Mouse (Mus musculus): ENCODE measurements at regions not wholly inside any gene's neighbourhood (a gene's known extent, or its start where the extent isn't known, plus 50 kb on each side); places are given as distances from the start of the nearest gene placed in this dataset.

- Histone ChIP-seq H3K9me3 (ENCODE audit: control insufficient read depth, low read length) (no peaks in the 10 kb centered on the region), H3K9ac (ENCODE audit: low read depth, low read length, severe bottlenecking) (no peak overlapping the region), H3K4me3 (replicated peaks; ENCODE audit: low read length) (no peak overlapping the region), H3K27ac (replicated peaks; ENCODE audit: low read depth, low read length) (no peak overlapping the region), H3K4me2 (replicated peaks; ENCODE audit: low read depth, low read length, severe bottlenecking) (no peak overlapping the region), H3K4me1 (ENCODE audit: control insufficient read depth, insufficient read depth, low read length) (no peaks in the 10 kb centered on the region), H3K36me3 (ENCODE audit: control insufficient read depth, insufficient read depth, low read length) (no peaks in the 10 kb centered on the region), H3K27me3 (ENCODE audit: control insufficient read depth, insufficient read depth, low read length) (no peaks in the 10 kb centered on the region)
- ATAC-seq (ENCODE audit: low FRiP score, low read depth): no peak
- no peak for DNase-seq (ENCODE audit: low spot score)
- 56% methylated on average over 1 of the region's 1 CpGs for WGBS
- no peak for TF ChIP-seq POLR2A (IDR thresholded peaks at IDR 0.05; ENCODE audit: borderline replicate concordance, extremely low read depth, insufficient read depth, insufficient read length)
These were observed 626.9 kb downstream of the Zfp619 start for GRCm38 (mm10) chr7:40144431-40144830.

DNA sequence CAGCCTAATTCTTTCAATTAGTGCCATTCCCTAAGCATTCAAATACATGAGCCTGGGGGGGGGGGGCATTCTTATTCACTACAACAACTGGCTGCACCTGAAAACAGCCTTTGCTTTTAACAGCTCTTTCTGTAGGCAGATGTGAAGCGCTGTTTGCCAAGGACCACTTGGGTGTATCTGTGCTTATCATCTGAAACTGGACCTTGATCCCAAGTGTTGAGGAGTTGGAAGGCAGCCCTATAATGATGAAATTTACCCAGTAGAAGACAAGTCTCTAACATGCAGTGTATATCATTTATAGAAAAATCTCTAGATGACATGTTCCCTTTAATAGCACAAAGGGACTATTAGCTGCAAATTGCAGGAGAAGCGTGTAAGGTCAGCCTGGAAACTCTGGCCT, 660.0 kb downstream of the Zfp619 start:
- no peaks in the 10 kb centered on the region for H3K4me1 ChIP-seq (ENCODE audit: control insufficient read depth, insufficient read depth, low read length)
- no peak for ATAC-seq (ENCODE audit: low FRiP score, low read depth)

DNA sequence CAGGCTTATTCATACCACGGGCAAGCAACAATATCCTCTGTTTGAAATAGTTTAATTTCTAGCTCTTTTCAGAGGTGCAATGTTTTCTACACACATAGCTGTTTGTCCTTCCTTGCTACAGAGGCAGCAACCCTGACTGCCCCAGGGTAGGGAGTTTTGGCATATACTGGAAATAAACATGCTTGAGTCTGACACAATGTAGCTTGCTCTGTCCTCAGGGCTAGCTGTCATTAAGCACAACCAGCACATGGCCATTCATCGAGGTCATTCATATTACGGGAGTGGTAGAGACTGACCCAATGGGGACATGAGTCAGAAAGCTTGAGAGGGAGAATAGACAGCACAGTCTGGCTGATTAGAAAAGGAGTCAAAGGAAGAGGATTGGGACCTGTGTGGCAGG, 677.8 kb downstream of the Zfp619 start:
- ATAC-seq (ENCODE audit: low FRiP score, low read depth) (no peak), DNase-seq (ENCODE audit: low spot score) (no peak)
- no peak for TF ChIP-seq POLR2A (IDR thresholded peaks at IDR 0.05; ENCODE audit: borderline replicate concordance, extremely low read depth, insufficient read depth, insufficient read length)
- Histone ChIP-seq H3K4me1 (ENCODE audit: control insufficient read depth, insufficient read depth, low read length) (no peaks in the 10 kb centered on the region), H3K27ac (replicated peaks; ENCODE audit: low read depth, low read length) (no peak overlapping the region), H3K4me3 (replicated peaks; ENCODE audit: low read length) (no peak overlapping the region), H3K36me3 (ENCODE audit: control insufficient read depth, insufficient read depth, low read length) (no peaks in the 10 kb centered on the region), H3K27me3 (ENCODE audit: control insufficient read depth, insufficient read depth, low read length) (no peaks in the 10 kb centered on the region), H3K4me2 (replicated peaks; ENCODE audit: low read depth, low read length, severe bottlenecking) (no peak overlapping the region), H3K9me3 (ENCODE audit: control insufficient read depth, low read length) (no peaks in the 10 kb centered on the region), H3K9ac (ENCODE audit: low read depth, low read length, severe bottlenecking) (no peak overlapping the region)
- 82% methylated on average over 3 of the region's 3 CpGs for WGBS

More for the DNA sequence above, 660.0 kb downstream of the Zfp619 start:
- Histone ChIP-seq H3K9ac (ENCODE audit: low read depth, low read length, severe bottlenecking) (no peak overlapping the region), H3K9me3 (ENCODE audit: control insufficient read depth, low read length) (no peaks in the 10 kb centered on the region), H3K36me3 (ENCODE audit: control insufficient read depth, insufficient read depth, low read length) (no peaks in the 10 kb centered on the region), H3K4me3 (replicated peaks; ENCODE audit: low read length) (no peak overlapping the region), H3K27ac (replicated peaks; ENCODE audit: low read depth, low read length) (no peak overlapping the region), H3K27me3 (ENCODE audit: control insufficient read depth, insufficient read depth, low read length) (no peaks in the 10 kb centered on the region), H3K4me2 (replicated peaks; ENCODE audit: low read depth, low read length, severe bottlenecking) (no peak overlapping the region)
- TF ChIP-seq POLR2A (IDR thresholded peaks at IDR 0.05; ENCODE audit: borderline replicate concordance, extremely low read depth, insufficient read depth, insufficient read length): no peak
- no peak for DNase-seq (ENCODE audit: low spot score)
- WGBS: 83% methylated on average over 2 of the region's 2 CpGs

DNA sequence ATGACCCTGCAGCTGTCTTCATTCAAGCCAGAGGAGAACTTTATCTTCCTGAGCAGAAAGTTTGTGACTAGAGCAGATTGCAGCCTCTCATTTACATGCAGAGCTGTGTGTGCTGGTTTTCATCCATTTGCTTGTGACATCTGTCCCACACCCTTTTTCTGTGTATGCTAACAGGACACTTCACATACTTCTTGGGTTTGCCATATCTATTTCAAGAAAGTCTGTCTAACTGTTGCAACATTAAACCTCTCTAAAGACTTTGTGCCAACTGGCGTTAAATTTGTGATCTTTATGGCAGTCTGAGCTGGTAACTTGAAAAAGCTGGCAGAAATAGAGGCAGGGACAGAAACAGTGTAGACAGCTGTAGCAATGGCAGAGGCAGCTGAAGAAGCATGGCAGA, 685.0 kb downstream of the Zfp619 start:
- no peaks in the 10 kb centered on the region for H3K36me3 ChIP-seq (ENCODE audit: control insufficient read depth, insufficient read depth, low read length)
- H3K9me3 ChIP-seq (ENCODE audit: control insufficient read depth, low read length): no peaks in the 10 kb centered on the region
- H3K4me3 ChIP-seq (replicated peaks; ENCODE audit: low read length): no peak overlapping the region
- WGBS: 65% methylated on average over 1 of the region's 1 CpGs
- TF ChIP-seq POLR2A (IDR thresholded peaks at IDR 0.05; ENCODE audit: borderline replicate concordance, extremely low read depth, insufficient read depth, insufficient read length): no peak
- H3K9ac ChIP-seq (ENCODE audit: low read depth, low read length, severe bottlenecking): no peak overlapping the region
- ATAC-seq (ENCODE audit: low FRiP score, low read depth) (no peak), DNase-seq (ENCODE audit: low spot score) (no peak)
- H3K27ac ChIP-seq (replicated peaks; ENCODE audit: low read depth, low read length): no peak overlapping the region
- no peak overlapping the region for H3K4me2 ChIP-seq (replicated peaks; ENCODE audit: low read depth, low read length, severe bottlenecking)
- H3K4me1 ChIP-seq (ENCODE audit: control insufficient read depth, insufficient read depth, low read length): no peaks in the 10 kb centered on the region
- H3K27me3 ChIP-seq (ENCODE audit: control insufficient read depth, insufficient read depth, low read length): no peaks in the 10 kb centered on the region

GRCm38 (mm10) chr7:40211956-40212355, 686.2 kb upstream of the Vstm2b start:
- ATAC-seq (ENCODE audit: low FRiP score, low read depth) (no peak), DNase-seq (ENCODE audit: low spot score) (no peak)
- Histone ChIP-seq H3K27me3 (ENCODE audit: control insufficient read depth, insufficient read depth, low read length) (no peaks in the 10 kb centered on the region), H3K4me3 (replicated peaks; ENCODE audit: low read length) (no peak overlapping the region), H3K4me1 (ENCODE audit: control insufficient read depth, insufficient read depth, low read length) (no peaks in the 10 kb centered on the region), H3K4me2 (replicated peaks; ENCODE audit: low read depth, low read length, severe bottlenecking) (no peak overlapping the region), H3K9me3 (ENCODE audit: control insufficient read depth, low read length) (no peaks in the 10 kb centered on the region), H3K27ac (replicated peaks; ENCODE audit: low read depth, low read length) (no peak overlapping the region), H3K9ac (ENCODE audit: low read depth, low read length, severe bottlenecking) (no peak overlapping the region), H3K36me3 (ENCODE audit: control insufficient read depth, insufficient read depth, low read length) (no peaks in the 10 kb centered on the region)
- WGBS: 89% methylated on average over 5 of the region's 5 CpGs
- TF ChIP-seq POLR2A (IDR thresholded peaks at IDR 0.05; ENCODE audit: borderline replicate concordance, extremely low read depth, insufficient read depth, insufficient read length): no peak

DNA sequence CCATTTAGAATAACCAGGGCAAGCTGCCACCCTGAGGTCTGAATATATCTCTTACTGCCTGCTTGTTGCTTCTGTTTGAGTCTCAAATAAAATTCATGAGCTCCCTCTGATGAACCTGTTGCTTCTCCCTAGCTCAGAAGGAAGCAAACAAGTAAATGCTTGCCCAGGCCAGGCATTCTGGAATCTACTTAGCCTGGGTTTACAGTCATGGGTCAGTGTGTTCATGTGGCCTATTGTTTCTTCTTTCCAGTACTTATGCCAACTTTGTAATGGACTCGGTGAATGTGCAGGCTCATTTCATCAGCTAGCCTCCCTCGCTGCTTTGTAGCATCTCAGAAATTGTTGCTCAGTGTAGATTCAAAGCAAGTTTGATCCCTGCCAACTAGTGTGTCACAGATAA, 685.6 kb upstream of the Vstm2b start:
- no peak overlapping the region for H3K4me3 ChIP-seq (replicated peaks; ENCODE audit: low read length)
- H3K4me1 ChIP-seq (ENCODE audit: control insufficient read depth, insufficient read depth, low read length): no peaks in the 10 kb centered on the region
- no peak overlapping the region for H3K27ac ChIP-seq (replicated peaks; ENCODE audit: low read depth, low read length)
- ATAC-seq (ENCODE audit: low FRiP score, low read depth): no peak
- no peak for DNase-seq (ENCODE audit: low spot score)
- H3K9me3 ChIP-seq (ENCODE audit: control insufficient read depth, low read length): no peaks in the 10 kb centered on the region
- no peak for TF ChIP-seq POLR2A (IDR thresholded peaks at IDR 0.05; ENCODE audit: borderline replicate concordance, extremely low read depth, insufficient read depth, insufficient read length)
- no peaks in the 10 kb centered on the region for H3K36me3 ChIP-seq (ENCODE audit: control insufficient read depth, insufficient read depth, low read length)
- 91% methylated on average over 2 of the region's 2 CpGs for WGBS
- no peak overlapping the region for H3K9ac ChIP-seq (ENCODE audit: low read depth, low read length, severe bottlenecking)
- no peak overlapping the region for H3K4me2 ChIP-seq (replicated peaks; ENCODE audit: low read depth, low read length, severe bottlenecking)
- no peaks in the 10 kb centered on the region for H3K27me3 ChIP-seq (ENCODE audit: control insufficient read depth, insufficient read depth, low read length)

All from limb, embryonic 14.5 days (tissue).